ENCODE assay signal across 9 mouse cellular contexts in the genomic region with DNA sequence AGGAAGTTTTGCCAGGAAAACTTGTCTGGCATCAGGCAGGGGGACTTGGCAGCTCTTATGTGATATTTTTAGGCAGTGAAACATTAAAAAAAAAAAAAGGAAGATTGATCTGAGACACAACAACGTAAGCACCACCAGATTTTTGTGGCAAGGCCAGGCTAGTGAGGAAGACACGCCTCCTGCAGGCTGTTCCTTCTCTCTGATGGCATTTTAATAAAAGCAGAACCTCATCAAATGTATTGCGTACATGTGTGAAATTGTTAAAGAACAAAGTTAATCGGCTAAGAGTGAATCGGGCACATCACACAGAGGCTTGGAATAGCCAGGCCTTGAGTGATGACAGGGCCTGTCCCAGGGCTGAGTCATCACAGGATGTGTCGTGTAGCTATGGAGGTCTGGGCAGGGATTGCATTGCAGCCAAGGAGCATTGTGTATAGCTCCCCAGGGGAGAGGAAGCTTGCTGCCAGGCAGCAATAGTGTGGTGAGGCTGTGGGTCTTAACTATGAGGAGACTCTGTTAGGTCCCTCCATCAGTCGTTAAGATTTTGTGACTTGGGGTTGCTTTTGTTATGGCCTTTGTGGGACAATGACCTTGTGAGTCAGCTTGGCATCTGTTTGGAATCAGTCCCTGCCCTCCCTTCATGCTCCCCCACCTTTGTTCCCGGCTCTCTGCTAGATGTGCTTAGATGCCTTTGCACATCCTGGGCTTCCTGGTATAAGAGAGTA. TPM values are rescaled to one million over a fixed set of nuclear protein-coding genes. Genes with fewer than 3 reads are reported as not detected.
A peak's percentile ranks its signal among the peaks of the same experiment; 100 is the strongest.
DNase-seq lines count a peak whose midpoint lies in the region; ATAC-seq and TF ChIP-seq lines count a peak whose summit lies in the region.
"Had no signal": no experiment of that assay in that cellular context is flagged by ENCODE, and none has a peak within 500 bp of the region (broad histone marks: within the 10 kb centered on the region; RNA-seq: fewer than 3 reads in every experiment).

No protein-coding gene starts in this region.

- no peak for ATAC-seq in liver, embryonic 12.5 days
- ATAC-seq in forebrain, embryonic 14.5 days = peak; percentile 54; the same call in 1 of the 2 replicates
- ATAC-seq in hematopoietic stem cell, adult 5-6 weeks (replicated peaks in 1 of 2; ENCODE audit: insufficient read depth in 1 of 2, low FRiP score in 2 of 2, low TSS enrichment in 1 of 2, low read depth in 1 of 2, poor library complexity in 2 of 2, severe bottlenecking in 2 of 2) = peak; percentile 87 to 93
- no peak for ATAC-seq in limb, embryonic 15.5 days (ENCODE audit: insufficient number of reproducible peaks, low FRiP score, low TSS enrichment, low read depth)
- peak; percentile 36; the same call in 1 of the 2 replicates for ATAC-seq in neural tube, embryonic 13.5 days (ENCODE audit: low read depth)
- no peak for ATAC-seq in intestine, embryonic 15.5 days

- no peaks in the 10 kb centered on the region for H3K27me3 ChIP-seq in liver, embryonic 12.5 days (replicated peaks)
- no peaks in the 10 kb centered on the region for H3K27me3 ChIP-seq in forebrain, embryonic 14.5 days (replicated peaks; ENCODE audit: control insufficient read depth, insufficient read depth, low read length)
- H3K27me3 ChIP-seq in limb, embryonic 15.5 days = no peaks in the 10 kb centered on the region
- no peaks in the 10 kb centered on the region for H3K27me3 ChIP-seq in neural tube, embryonic 13.5 days
- H3K27me3 ChIP-seq in intestine, embryonic 15.5 days (replicated peaks) = no peaks in the 10 kb centered on the region
- H3K27me3 ChIP-seq: stomach, embryonic 15.5 days had no signal

- 44% methylated on average over 8 of the region's 8 CpGs for WGBS in liver, embryonic 12.5 days (ENCODE audit: insufficient replicate concordance)
- WGBS in bone marrow, adult 2 months = 12% methylated on average over 8 of the region's 8 CpGs
- WGBS in forebrain, embryonic 14.5 days = 45% methylated on average over 8 of the region's 8 CpGs
- WGBS in limb, embryonic 15.5 days = 35% methylated on average over 8 of the region's 8 CpGs
- WGBS in neural tube, embryonic 13.5 days = 41% methylated on average over 8 of the region's 8 CpGs
- WGBS in intestine, embryonic 15.5 days = 56% methylated on average over 8 of the region's 8 CpGs

- no peak overlapping the region for H3K27ac ChIP-seq in liver, embryonic 12.5 days
- H3K27ac ChIP-seq in bone marrow, adult 2 months (ENCODE audit: control insufficient read depth, insufficient read depth, low read depth, low read length, poor library complexity) = 0 out of 2 replicates have a peak overlapping the region, but pooled peaks have one; percentile 0
- H3K27ac ChIP-seq in forebrain, embryonic 14.5 days (ENCODE audit: low read depth, low read length) = no peak overlapping the region
- H3K27ac ChIP-seq in limb, embryonic 15.5 days = peak overlapping the region; percentile 50
- H3K27ac ChIP-seq in neural tube, embryonic 13.5 days (replicated peaks) = no peak overlapping the region
- no peak overlapping the region for H3K27ac ChIP-seq in intestine, embryonic 15.5 days
- H3K27ac ChIP-seq: stomach, embryonic 15.5 days had no signal

- H3K9ac ChIP-seq in liver, embryonic 12.5 days = no peak overlapping the region
- H3K9ac ChIP-seq in forebrain, embryonic 14.5 days (ENCODE audit: low read length) = no peak overlapping the region
- H3K9ac ChIP-seq in limb, embryonic 15.5 days = no peak overlapping the region
- H3K9ac ChIP-seq in neural tube, embryonic 13.5 days = no peak overlapping the region
- no peak overlapping the region for H3K9ac ChIP-seq in intestine, embryonic 15.5 days
- H3K9ac ChIP-seq: stomach, embryonic 15.5 days had no signal

- peak; percentile 4 for DNase-seq in liver
- peak; percentile 49 for DNase-seq in forebrain, embryonic 14.5 days (ENCODE audit: low spot score)

- H3K4me2 ChIP-seq in liver, embryonic 12.5 days = no peak overlapping the region
- no peak overlapping the region for H3K4me2 ChIP-seq in forebrain, embryonic 14.5 days (ENCODE audit: low read length)
- H3K4me2 ChIP-seq in limb, embryonic 15.5 days = no peak overlapping the region
- no peak overlapping the region for H3K4me2 ChIP-seq in neural tube, embryonic 13.5 days
- H3K4me2 ChIP-seq in intestine, embryonic 15.5 days (replicated peaks) = no peak overlapping the region
- H3K4me2 ChIP-seq: stomach, embryonic 15.5 days had no signal

- TF ChIP-seq POLR2A in bone marrow, adult 2 months (IDR thresholded peaks at IDR 0.05; ENCODE audit: borderline replicate concordance, control insufficient read depth, low read depth, low read length) = no peak

- H3K4me1 ChIP-seq in liver, embryonic 12.5 days = no peaks in the 10 kb centered on the region
- H3K4me1 ChIP-seq in bone marrow, adult 2 months (ENCODE audit: control insufficient read depth, insufficient read depth, low read length) = no peaks in the 10 kb centered on the region
- peaks cover 6% of the 10 kb centered on the region; the same call in 1 of the 2 replicates for H3K4me1 ChIP-seq in forebrain, embryonic 14.5 days (ENCODE audit: control insufficient read depth, insufficient read depth, low read length)
- H3K4me1 ChIP-seq in limb, embryonic 15.5 days = 0 out of 2 replicates have a peak, but pooled peaks cover 6% of the 10 kb centered on the region
- no peaks in the 10 kb centered on the region; the same call in 1 of the 2 replicates for H3K4me1 ChIP-seq in neural tube, embryonic 13.5 days (replicated peaks)
- no peaks in the 10 kb centered on the region for H3K4me1 ChIP-seq in intestine, embryonic 15.5 days (replicated peaks)
- H3K4me1 ChIP-seq: stomach, embryonic 15.5 days had no signal

- no peaks in the 10 kb centered on the region for H3K9me3 ChIP-seq in liver, embryonic 12.5 days (replicated peaks)
- H3K9me3 ChIP-seq in forebrain, embryonic 14.5 days (replicated peaks; ENCODE audit: control insufficient read depth, low read length) = no peaks in the 10 kb centered on the region
- H3K9me3 ChIP-seq in limb, embryonic 15.5 days = no peaks in the 10 kb centered on the region
- H3K9me3 ChIP-seq in neural tube, embryonic 13.5 days = no peaks in the 10 kb centered on the region
- H3K9me3 ChIP-seq in intestine, embryonic 15.5 days = no peaks in the 10 kb centered on the region
- H3K9me3 ChIP-seq: stomach, embryonic 15.5 days had no signal

- TF ChIP-seq CTCF in bone marrow, adult 2 months (IDR thresholded peaks at IDR 0.05; ENCODE audit: control insufficient read depth, insufficient read depth, low read length) = peak; percentile 41; the same call in 1 of the 2 replicates

- no peaks in the 10 kb centered on the region for H3K36me3 ChIP-seq in liver, embryonic 12.5 days
- H3K36me3 ChIP-seq in forebrain, embryonic 14.5 days (ENCODE audit: control insufficient read depth, insufficient read depth, low read length) = no peaks in the 10 kb centered on the region
- H3K36me3 ChIP-seq in limb, embryonic 15.5 days = 0 out of 2 replicates have a peak, but pooled peaks cover 7% of the 10 kb centered on the region
- no peaks in the 10 kb centered on the region for H3K36me3 ChIP-seq in neural tube, embryonic 13.5 days
- no peaks in the 10 kb centered on the region for H3K36me3 ChIP-seq in intestine, embryonic 15.5 days
- H3K36me3 ChIP-seq: stomach, embryonic 15.5 days had no signal

- no peak overlapping the region for H3K4me3 ChIP-seq in liver, embryonic 12.5 days
- H3K4me3 ChIP-seq in bone marrow, adult 2 months (replicated peaks; ENCODE audit: control insufficient read depth, low read depth, low read length) = no peak overlapping the region
- H3K4me3 ChIP-seq in forebrain, embryonic 14.5 days (ENCODE audit: low read depth, low read length) = no peak overlapping the region
- no peak overlapping the region for H3K4me3 ChIP-seq in limb, embryonic 15.5 days
- no peak overlapping the region for H3K4me3 ChIP-seq in neural tube, embryonic 13.5 days
- H3K4me3 ChIP-seq in intestine, embryonic 15.5 days (replicated peaks) = no peak overlapping the region
- H3K4me3 ChIP-seq: stomach, embryonic 15.5 days had no signal

RNA-seq across cellular contexts. Expression of a gene that starts 30.2 kb away (rescaled TPM):
- polyA plus RNA-seq in liver, embryonic 12.5 days (2016; fragmentation: Nextera tagmentation; extraction: Ambion mirVana) = 1.6 and 2.0 TPM in 2 replicates
- 7.4 and 20.5 TPM in 2 replicates for polyA plus RNA-seq in bone marrow, adult 2 months (2011; ENCODE audit: insufficient read depth, insufficient read length, low replicate concordance, missing spikeins)
- polyA plus RNA-seq in forebrain, embryonic 14.5 days (2014; fragmentation: Nextera tagmentation; extraction: Ambion mirVana) = 1.6 and 2.4 TPM in 2 replicates
- total RNA-seq in hematopoietic stem cell, adult 5-6 weeks (2017) = 13.3 and 26.9 TPM in 2 replicates
- polyA plus RNA-seq in limb, embryonic 15.5 days (2015; fragmentation: Nextera tagmentation; extraction: Ambion mirVana) = 5.1 and 5.7 TPM in 2 replicates
- 1.4 and 2.0 TPM in 2 replicates for polyA plus RNA-seq in neural tube, embryonic 13.5 days (2015; fragmentation: Nextera tagmentation; extraction: Ambion mirVana)
- polyA plus RNA-seq in intestine, embryonic 15.5 days (2015; fragmentation: Nextera tagmentation; extraction: Ambion mirVana) = 2.6 and 2.8 TPM in 2 replicates

Comparison
In these comparisons a context has a peak if more than half of its experiments do, and no peak if none do; other contexts are left out.
1. ATAC-seq: peak in forebrain, embryonic 14.5 days (single experiment), hematopoietic stem cell, adult 5-6 weeks (2 of 2) and neural tube, embryonic 13.5 days (single experiment); none in liver, embryonic 12.5 days (single experiment), limb, embryonic 15.5 days (single experiment) and intestine, embryonic 15.5 days (single experiment).
2. H3K27ac ChIP-seq: peak in bone marrow, adult 2 months (single experiment) and limb, embryonic 15.5 days (single experiment); none in liver, embryonic 12.5 days (single experiment), forebrain, embryonic 14.5 days (single experiment), neural tube, embryonic 13.5 days (single experiment) and intestine, embryonic 15.5 days (single experiment).